Mouse (Mus musculus) lung, postnatal 10 days (tissue): ENCODE results near the gene Gpha2.

ENCODE experiments used
- DNase-seq: peaks from one replicate; pipeline ENCODE4 v3.0.0; 2021

Gene Gpha2

DNA sequence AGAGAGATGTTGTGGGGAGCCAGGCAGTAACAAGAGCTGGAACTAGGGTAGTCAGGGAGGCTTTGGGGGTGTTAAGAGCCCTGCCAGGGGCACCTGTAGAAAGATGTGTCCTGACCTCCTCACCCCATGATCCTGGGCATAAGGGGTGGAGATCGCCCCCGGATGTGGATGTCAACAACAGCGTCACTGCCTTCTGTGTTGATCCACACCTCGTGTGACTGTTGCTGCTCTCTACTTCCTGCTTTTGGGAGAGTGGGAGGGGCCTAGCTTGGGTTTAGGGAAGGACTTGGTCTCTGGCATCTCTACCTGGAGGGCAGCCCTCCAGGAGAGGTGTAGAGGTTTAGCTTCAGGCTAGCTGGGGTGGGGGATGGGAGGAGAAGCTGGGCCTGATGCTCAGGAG is 16.1 kb downstream of the Gpha2 start:
- peak; percentile 84 for DNase-seq

- DNase-seq = no peak
Observed at GRCm38 (mm10) chr19:6243226-6243625, 17.0 kb downstream of the Gpha2 start.

DNA sequence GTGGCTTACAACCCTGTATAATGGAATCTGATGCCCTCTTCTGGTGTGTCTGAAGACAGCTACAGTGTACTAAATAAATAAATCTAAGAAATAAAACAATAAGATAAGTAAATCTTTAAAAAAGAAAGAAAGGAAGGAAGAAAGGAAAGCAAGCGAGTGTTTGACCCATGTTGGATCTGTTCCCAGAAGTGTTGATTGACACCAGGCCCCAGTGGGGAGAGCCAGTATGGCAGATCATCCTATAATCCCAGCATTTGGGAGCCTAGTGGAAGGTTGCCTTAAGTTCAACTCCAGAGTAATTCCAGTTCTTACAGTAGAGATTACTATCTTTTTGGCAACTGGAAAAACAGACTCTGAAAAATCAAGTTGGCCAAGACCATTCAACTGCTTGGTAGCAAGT is 19.6 kb downstream of the Gpha2 start:
- no peak for DNase-seq

DNA sequence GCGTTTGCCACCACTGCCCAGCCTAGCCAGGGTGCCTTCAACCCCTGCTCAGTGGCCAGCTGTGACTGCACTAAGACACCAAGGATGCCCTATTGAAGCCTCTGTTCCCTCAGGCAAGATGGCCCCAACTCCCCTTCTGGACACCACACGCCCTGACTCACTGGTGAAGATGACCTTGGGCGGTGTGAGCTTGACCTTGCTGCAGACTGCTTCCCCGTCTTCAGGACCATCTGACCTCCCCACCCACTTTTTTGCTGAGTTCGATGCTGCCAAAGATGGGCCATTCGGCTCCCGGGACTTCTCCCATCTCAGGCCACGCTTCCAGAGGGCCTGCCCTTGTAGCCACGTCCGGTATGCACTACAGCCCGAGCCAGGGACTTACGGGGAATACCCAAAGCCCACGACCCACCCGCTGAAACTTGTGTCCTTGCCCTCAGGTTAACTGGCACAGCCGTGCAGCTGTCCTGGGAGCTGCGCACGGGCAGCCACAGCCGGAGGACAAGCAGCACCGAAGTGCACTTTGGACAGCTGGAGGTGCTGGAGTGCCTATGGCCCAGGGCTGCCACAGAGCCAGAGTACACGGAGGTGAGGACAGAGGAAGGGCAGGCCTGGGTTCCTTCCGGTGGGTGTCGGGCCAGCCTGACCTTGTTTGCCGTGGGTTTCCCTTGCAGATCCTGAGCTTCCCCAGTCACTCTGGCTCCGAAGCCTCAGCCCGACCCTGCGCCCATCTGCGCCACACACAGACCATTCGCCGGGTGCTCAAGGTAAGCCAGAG is 21.5 kb downstream of the Gpha2 start:
- DNase-seq = no peak

- DNase-seq = no peak
Observed at GRCm38 (mm10) chr19:6253021-6253420, 26.8 kb downstream of the Gpha2 start.

GRCm38 (mm10) chr19:6260428-6260827 is 34.2 kb downstream of the Gpha2 start:
- DNase-seq = peak; percentile 55

- DNase-seq = no peak
Observed at GRCm38 (mm10) chr19:6260946-6261345, 34.8 kb downstream of the Gpha2 start.

DNA sequence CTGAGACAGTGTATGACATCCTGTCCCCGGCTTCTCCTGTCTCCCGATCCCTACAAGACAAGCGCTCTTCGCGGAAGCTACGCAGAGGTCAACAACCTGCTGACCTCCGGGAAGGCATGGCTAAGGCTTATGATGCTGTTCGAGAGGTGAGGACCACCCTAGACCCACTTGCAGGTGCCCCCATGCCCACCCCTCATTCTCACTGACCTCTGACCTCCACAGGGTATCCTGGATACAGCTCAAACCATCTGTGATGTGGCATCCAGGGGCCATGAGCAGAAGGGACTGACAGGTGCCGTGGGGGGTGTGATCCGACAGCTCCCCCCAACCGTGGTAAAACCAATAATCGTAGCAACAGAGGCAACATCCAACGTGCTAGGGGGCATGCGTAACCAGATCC is 35.2 kb downstream of the Gpha2 start:
- DNase-seq = no peak

GRCm38 (mm10) chr19:6262222-6262621 is 36.0 kb downstream of the Gpha2 start:
- DNase-seq = peak; percentile 85

GRCm38 (mm10) chr19:6262839-6263433 is 36.8 kb downstream of the Gpha2 start:
- DNase-seq = no peak

- DNase-seq = no peak
Observed at GRCm38 (mm10) chr19:6264200-6264599, 38.0 kb downstream of the Gpha2 start.

- DNase-seq = no peak
Observed at GRCm38 (mm10) chr19:6264945-6265344, 38.8 kb downstream of the Gpha2 start.

GRCm38 (mm10) chr19:6265727-6266182 is 39.6 kb downstream of the Gpha2 start:
- no peak for DNase-seq

DNA sequence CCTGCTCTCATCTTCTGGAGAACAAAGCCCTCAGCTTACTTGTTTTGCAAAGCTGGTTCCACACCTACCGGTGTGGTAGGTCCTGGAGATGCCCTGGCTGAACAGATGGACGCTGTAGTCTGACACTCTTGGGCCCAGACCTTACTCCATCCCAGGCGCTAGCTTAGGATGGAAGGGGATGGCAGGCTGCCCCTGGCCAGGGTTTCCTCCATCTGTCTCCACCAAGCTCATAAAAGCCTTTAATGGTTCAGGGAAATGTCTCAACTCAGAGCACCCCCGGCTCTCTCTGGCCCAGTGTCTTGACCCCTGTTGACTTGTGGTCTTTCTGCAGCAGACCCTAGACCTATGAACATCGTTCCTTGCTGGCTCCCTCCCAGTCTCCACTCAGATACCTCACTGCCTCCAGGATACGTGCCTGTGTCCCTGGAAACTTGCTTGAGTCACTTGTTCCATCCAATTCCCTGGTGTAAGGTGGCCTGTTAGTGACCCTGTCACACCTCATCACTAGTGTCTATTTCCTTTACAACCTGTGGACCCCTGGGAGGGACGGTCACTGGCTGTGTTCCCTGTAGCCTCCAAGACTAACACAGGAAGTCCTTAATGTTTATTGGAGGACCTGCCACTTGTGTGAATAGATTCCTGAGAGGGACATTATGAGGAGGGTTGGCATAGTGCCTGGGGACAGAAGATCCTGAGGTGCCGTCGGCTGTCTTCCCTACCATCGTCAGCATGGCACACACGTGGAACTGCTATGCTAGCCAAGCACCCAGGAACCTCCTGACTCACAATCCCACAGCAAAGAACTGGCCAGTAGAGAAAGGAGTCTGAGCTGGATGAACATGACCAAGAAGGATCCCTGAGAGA is 41.4 kb downstream of the Gpha2 start:
- DNase-seq = peak; percentile 62

DNA sequence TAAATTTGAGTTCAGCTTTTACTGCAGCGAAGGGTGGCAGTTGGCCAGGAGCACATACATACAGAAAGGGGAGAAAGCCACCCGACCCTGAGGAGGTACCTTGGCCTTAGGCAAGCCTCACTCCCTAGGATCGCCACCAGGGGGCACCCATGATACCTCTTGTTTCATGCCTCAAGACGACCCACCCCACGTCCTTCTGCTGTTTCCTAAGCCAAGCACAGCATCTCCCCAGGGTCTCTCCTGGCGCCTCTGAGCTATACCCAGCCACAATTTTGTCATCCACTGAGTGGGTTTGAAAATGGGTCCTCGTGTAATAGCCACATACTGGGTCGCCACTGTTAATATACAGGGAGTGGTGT is 42.0 kb downstream of the Gpha2 start:
- peak; percentile 92 for DNase-seq

DNA sequence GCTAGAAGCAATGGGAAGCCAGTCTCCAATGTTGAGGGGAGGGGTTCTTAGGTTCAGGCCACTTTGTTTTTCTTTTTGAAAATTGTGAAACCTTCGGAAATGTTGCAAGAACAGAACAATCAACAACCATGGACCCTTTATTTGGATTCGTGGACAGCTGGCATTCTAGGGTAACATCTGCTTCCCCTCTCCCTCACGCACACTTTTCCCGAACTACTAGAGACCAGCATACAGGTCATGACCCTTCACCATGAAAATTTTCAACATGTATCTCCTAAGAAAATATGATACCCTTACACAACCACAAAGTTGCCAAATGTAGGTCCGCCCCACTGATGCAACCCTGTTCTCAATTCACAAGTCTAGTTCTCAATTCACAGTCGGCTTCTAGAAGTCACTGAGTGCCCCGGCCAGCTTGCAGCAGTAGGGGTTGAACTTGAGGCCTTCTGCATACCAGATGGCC is 42.5 kb downstream of the Gpha2 start:
- DNase-seq = peak; percentile 71

DNA sequence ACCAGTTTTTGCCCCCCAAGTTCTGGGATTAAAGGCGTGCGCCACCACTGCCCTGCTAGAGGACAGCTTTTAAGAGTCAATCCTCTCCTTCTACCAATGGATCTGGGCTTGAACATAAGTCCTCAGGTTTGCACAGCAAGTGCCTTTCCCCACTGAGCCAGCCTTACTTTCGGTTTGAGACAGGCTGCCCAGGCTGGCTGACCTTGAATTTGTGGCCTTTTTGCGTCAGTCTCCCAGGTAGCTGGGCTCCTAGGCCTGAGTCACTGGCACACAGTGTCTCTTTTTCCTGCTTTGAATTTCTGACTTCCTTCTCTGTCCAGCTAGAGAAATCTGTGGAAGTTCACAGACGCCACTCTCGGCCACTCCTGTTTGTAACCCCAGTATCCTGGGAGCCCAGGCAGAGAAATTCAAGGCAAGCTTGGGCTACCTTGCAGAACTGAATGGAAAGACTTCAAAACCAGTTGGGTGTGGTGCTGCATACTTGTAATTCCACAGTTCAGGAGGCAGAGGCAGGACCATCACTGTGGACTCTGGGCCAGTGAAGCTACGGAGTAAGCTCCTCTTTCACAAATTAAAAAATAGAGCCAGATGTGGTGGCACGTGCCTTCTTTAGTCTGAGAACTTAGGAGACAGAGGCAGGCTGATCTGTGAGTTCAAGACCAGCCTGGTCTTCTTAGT is 43.8 kb downstream of the Gpha2 start:
- no peak for DNase-seq

- no peak for DNase-seq
Observed at GRCm38 (mm10) chr19:6270661-6271060, 44.5 kb downstream of the Gpha2 start.

DNA sequence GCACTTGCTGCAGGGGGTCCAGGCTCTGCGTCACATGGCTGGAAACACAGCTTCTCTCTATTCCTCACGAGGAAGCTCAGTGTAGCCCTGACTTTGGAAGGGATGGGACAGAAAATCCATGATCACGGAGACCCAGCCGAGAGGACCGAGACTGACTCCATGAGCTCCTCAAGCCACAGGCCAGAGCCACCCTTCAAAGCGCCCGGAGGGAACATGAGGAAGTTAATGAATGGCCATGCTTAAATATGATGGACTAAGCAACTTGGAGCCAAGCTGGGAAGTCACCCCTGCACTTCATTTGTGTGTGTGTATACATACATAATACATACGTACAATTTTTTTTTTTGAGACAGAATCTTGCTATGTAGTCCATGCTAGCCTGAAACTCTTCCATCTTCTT is 45.0 kb downstream of the Gpha2 start:
- DNase-seq = no peak

DNA sequence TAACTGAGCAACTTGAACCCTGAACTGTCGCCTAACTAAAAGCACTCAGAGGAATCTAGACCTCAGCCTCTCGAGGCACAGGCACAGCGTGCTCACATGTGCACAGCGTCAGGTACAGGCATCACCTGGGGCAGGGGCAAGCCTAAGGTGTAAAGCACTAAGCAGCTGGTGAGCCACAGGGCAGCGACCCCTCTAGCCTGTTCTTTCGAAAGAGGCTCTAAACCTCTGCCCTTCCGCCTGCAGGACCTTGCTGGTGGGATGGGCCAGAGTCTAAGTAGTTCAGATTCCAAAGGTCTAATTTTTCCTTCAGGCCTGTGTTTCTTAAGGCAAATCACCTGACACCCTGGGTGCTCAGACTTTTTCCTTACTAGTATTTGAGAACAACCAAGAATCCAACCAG is 45.9 kb downstream of the Gpha2 start:
- no peak for DNase-seq

DNA sequence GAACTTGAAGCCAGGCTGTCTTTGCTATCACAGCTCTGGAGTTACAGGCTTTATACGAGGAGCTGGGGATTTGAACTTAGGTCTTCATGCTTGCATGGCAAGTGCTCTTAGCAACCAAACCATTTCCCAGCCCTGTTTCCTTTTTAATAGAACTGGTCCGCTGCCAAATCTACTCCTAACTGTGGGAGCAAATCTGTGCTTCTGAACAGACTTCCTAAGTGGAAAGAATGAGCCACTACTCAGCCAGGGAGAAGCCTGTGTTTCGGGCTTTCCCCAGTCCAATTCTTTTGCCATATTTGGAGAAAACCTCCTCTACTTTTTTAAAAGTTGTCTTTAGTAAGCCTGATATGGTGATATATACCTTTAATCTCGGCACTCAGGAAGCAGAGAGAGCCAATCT is 46.6 kb downstream of the Gpha2 start:
- DNase-seq = peak; percentile 57

- DNase-seq = no peak
Observed at GRCm38 (mm10) chr19:6273592-6273991, 47.4 kb downstream of the Gpha2 start.

GRCm38 (mm10) chr19:6273998-6274608 is 47.9 kb downstream of the Gpha2 start:
- DNase-seq = no peak
